Comparison of ENCODE assay signal across 29 mouse cellular contexts in genomic region chr5:120034499-120035077, GRCm38 (mm10).
A peak's percentile ranks its signal among the peaks of the same experiment; 100 is the strongest.
DNase-seq lines count a peak whose midpoint lies in the region; ATAC-seq lines count a peak whose summit lies in the region.
"Had no signal": no experiment of that assay in that cellular context is flagged by ENCODE, and none has a peak within 500 bp of the region (broad histone marks: within the 10 kb centered on the region; RNA-seq: fewer than 3 reads in every experiment).

No protein-coding gene starts in this region.

- no peak overlapping the region for H3K4me2 ChIP-seq in embryonic facial prominence, embryonic 11.5 days (ENCODE audit: low read depth, low read length)
- H3K4me2 ChIP-seq in embryonic facial prominence, embryonic 12.5 days (replicated peaks), result no peak overlapping the region
- H3K4me2 ChIP-seq: embryonic facial prominence, embryonic 13.5 days; heart, embryonic 13.5 days; hindbrain, embryonic 15.5 days; limb, embryonic 12.5 days; liver, embryonic 15.5 days; stomach, embryonic 15.5 days had no signal

- H3K9me3 ChIP-seq in embryonic facial prominence, embryonic 11.5 days (replicated peaks; ENCODE audit: control insufficient read depth, low read length), result no peaks in the 10 kb centered on the region
- H3K9me3 ChIP-seq in embryonic facial prominence, embryonic 10.5 days, result no peaks in the 10 kb centered on the region
- no peaks in the 10 kb centered on the region for H3K9me3 ChIP-seq in embryonic facial prominence, embryonic 12.5 days
- H3K9me3 ChIP-seq: embryonic facial prominence, embryonic 13.5 days; heart, embryonic 13.5 days; hindbrain, embryonic 15.5 days; limb, embryonic 12.5 days; liver, embryonic 15.5 days; stomach, embryonic 15.5 days had no signal

- 11% methylated on average over 13 of the region's 13 CpGs for WGBS in embryonic facial prominence, embryonic 11.5 days
- 12% methylated on average over 13 of the region's 13 CpGs for WGBS in embryonic facial prominence, embryonic 10.5 days
- WGBS in embryonic facial prominence, embryonic 12.5 days, result 9% methylated on average over 13 of the region's 13 CpGs

- H3K4me1 ChIP-seq in embryonic facial prominence, embryonic 11.5 days (ENCODE audit: control insufficient read depth, insufficient read depth, low read length), result no peaks in the 10 kb centered on the region
- H3K4me1 ChIP-seq in embryonic facial prominence, embryonic 10.5 days, result peaks cover 15% of the 10 kb centered on the region
- H3K4me1 ChIP-seq in embryonic facial prominence, embryonic 12.5 days, result peaks cover 11% of the 10 kb centered on the region; the same call in 1 of the 2 replicates
- H3K4me1 ChIP-seq: heart, embryonic 13.5 days; liver, embryonic 15.5 days; megakaryocyte, embryonic 14.5 days; stomach, embryonic 15.5 days had no signal

- DNase-seq in embryonic facial prominence, embryonic 11.5 days (ENCODE audit: low spot score), result no peak
- DNase-seq in embryonic facial prominence, embryonic 10.5 days (ENCODE audit: low spot score), result no peak
- peak; percentile 4 for DNase-seq in Muller cell, postnatal 12 days (ENCODE audit: inconsistent ontology term)
- DNase-seq in retina, embryonic 14.5 days (ENCODE audit: low spot score), result peak; percentile 79
- no peak for DNase-seq in urinary bladder, adult 2 months (ENCODE audit: low spot score)
- no peak for DNase-seq in frontal cortex, postnatal 36 days (ENCODE audit: low spot score in 2 of 2)
- DNase-seq: adrenal gland, postnatal 25 days; cerebellum, adult 2 months; cerebellum, postnatal 36 days; gastrocnemius, postnatal 10 days; heart, postnatal 10 days; kidney, adult 11 months; kidney, postnatal 14 days; lung, postnatal 4 days; right cerebral cortex, postnatal 25 days; thymus, adult 18-20 months; thymus, postnatal 25 days had no signal

- H3K9ac ChIP-seq in embryonic facial prominence, embryonic 11.5 days (replicated peaks; ENCODE audit: low read length), result no peak overlapping the region
- no peak overlapping the region for H3K9ac ChIP-seq in embryonic facial prominence, embryonic 12.5 days
- H3K9ac ChIP-seq: embryonic facial prominence, embryonic 13.5 days; heart, embryonic 13.5 days; hindbrain, embryonic 15.5 days; limb, embryonic 12.5 days; liver, embryonic 15.5 days; stomach, embryonic 15.5 days had no signal

- no peaks in the 10 kb centered on the region for H3K36me3 ChIP-seq in embryonic facial prominence, embryonic 11.5 days (replicated peaks; ENCODE audit: control insufficient read depth, insufficient read depth, low read depth, low read length)
- H3K36me3 ChIP-seq in embryonic facial prominence, embryonic 10.5 days (replicated peaks), result no peaks in the 10 kb centered on the region
- no peaks in the 10 kb centered on the region for H3K36me3 ChIP-seq in embryonic facial prominence, embryonic 12.5 days
- H3K36me3 ChIP-seq: embryonic facial prominence, embryonic 13.5 days; heart, embryonic 13.5 days; hindbrain, embryonic 15.5 days; limb, embryonic 12.5 days; liver, embryonic 15.5 days; stomach, embryonic 15.5 days had no signal

- H3K4me3 ChIP-seq in embryonic facial prominence, embryonic 11.5 days (ENCODE audit: low read depth, low read length), result no peak overlapping the region
- no peak overlapping the region for H3K4me3 ChIP-seq in embryonic facial prominence, embryonic 10.5 days
- no peak overlapping the region for H3K4me3 ChIP-seq in embryonic facial prominence, embryonic 12.5 days
- H3K4me3 ChIP-seq: embryonic facial prominence, embryonic 13.5 days; erythroblast, embryonic 14.5 days; heart, embryonic 13.5 days; hindbrain, embryonic 15.5 days; limb, embryonic 12.5 days; liver, embryonic 15.5 days; megakaryocyte, embryonic 14.5 days; stomach, embryonic 15.5 days had no signal

- no peak overlapping the region for H3K27ac ChIP-seq in embryonic facial prominence, embryonic 11.5 days (replicated peaks; ENCODE audit: low read depth, low read length)
- H3K27ac ChIP-seq in embryonic facial prominence, embryonic 10.5 days (replicated peaks), result no peak overlapping the region
- no peak overlapping the region for H3K27ac ChIP-seq in embryonic facial prominence, embryonic 12.5 days
- H3K27ac ChIP-seq: embryonic facial prominence, embryonic 13.5 days; heart, embryonic 13.5 days; hindbrain, embryonic 15.5 days; limb, embryonic 12.5 days; liver, embryonic 15.5 days; stomach, embryonic 15.5 days had no signal

- ATAC-seq in embryonic facial prominence, embryonic 11.5 days (replicated peaks; ENCODE audit: insufficient number of reproducible peaks, low FRiP score, low TSS enrichment, low read depth), result 0 out of 2 replicates have a peak, but pooled peaks have one; percentile 39
- ATAC-seq in embryonic facial prominence, embryonic 12.5 days (ENCODE audit: insufficient number of reproducible peaks, insufficient read depth, low FRiP score, low TSS enrichment), result peak; percentile 64
- ATAC-seq: CD4-positive, CD25-positive, alpha-beta regulatory T cell, adult 4 months; forebrain, embryonic 16.5 days; inflammation-experienced regulatory T-cells, adult 6 months had no signal

- no peaks in the 10 kb centered on the region for H3K27me3 ChIP-seq in embryonic facial prominence, embryonic 11.5 days (ENCODE audit: control insufficient read depth, insufficient read depth, low read length)
- H3K27me3 ChIP-seq in embryonic facial prominence, embryonic 10.5 days (replicated peaks; ENCODE audit: low read depth, poor library complexity, severe bottlenecking), result peaks cover 9% of the 10 kb centered on the region; the same call in 1 of the 2 replicates
- peaks cover 9% of the 10 kb centered on the region; the same call in 1 of the 2 replicates for H3K27me3 ChIP-seq in embryonic facial prominence, embryonic 12.5 days
- H3K27me3 ChIP-seq: hindbrain, embryonic 15.5 days; liver, embryonic 15.5 days; stomach, embryonic 15.5 days had no signal

Comparison
In these comparisons a context has a peak if more than half of its experiments do, and no peak if none do; other contexts are left out.
1. DNase-seq: peak in Muller cell, postnatal 12 days (single experiment) and retina, embryonic 14.5 days (single experiment); none in embryonic facial prominence, embryonic 11.5 days (single experiment), embryonic facial prominence, embryonic 10.5 days (single experiment), urinary bladder, adult 2 months (single experiment) and frontal cortex, postnatal 36 days (0 of 2).